Mouse (Mus musculus) C2C12 (cell line): ENCODE data around the gene 1700020A23Rik. TPM values are rescaled to one million over a fixed set of nuclear protein-coding genes. Genes with fewer than 3 reads are reported as not detected.

Experiments
- H3K27me3 ChIP-seq: one replicate; pipeline ENCODE4 v1.6.1; 2011; ENCODE audit not compliant: control insufficient read depth, insufficient read depth, insufficient read length
- H3K36me3 ChIP-seq: one replicate; pipeline ENCODE4 v1.6.1; 2011; ENCODE audit not compliant: control insufficient read depth, insufficient read depth
- H3K4me3 ChIP-seq: one replicate; pipeline ENCODE4 v1.5.1; 2011; ENCODE audit warnings: mild to moderate bottlenecking, control low read depth; ENCODE audit not compliant: poor library complexity, insufficient read depth, severe bottlenecking
- H3K79me2 ChIP-seq: one replicate; pipeline ENCODE4 v1.6.1; 2011; ENCODE audit not compliant: control insufficient read depth, insufficient read depth
- H3K79me3 ChIP-seq: one replicate; pipeline ENCODE4 v1.6.1; 2011; ENCODE audit warnings: low read depth, control low read depth
- H3ac ChIP-seq: one replicate; pipeline ENCODE3; 2011; ENCODE audit warnings: low read depth; ENCODE audit not compliant: control insufficient read depth, insufficient read length
- CEBPB ChIP-seq: IDR thresholded peaks from one replicate; pipeline ENCODE4 v1.6.1; 2011; ENCODE audit warnings: low read depth, mild to moderate bottlenecking, control low read depth, moderate library complexity
- CTCF ChIP-seq: IDR thresholded peaks from one replicate; pipeline ENCODE4 v1.5.1; 2011; ENCODE audit not compliant: control insufficient read depth, insufficient read depth, insufficient read length
- FOSL1 ChIP-seq: IDR thresholded peaks from one replicate; pipeline ENCODE4 v1.8.0; 2011; ENCODE audit warnings: mild to moderate bottlenecking, low read length; ENCODE audit not compliant: poor library complexity, insufficient read depth, severe bottlenecking
- MAX ChIP-seq: IDR thresholded peaks from one replicate; pipeline ENCODE4 v1.6.1; 2011; ENCODE audit warnings: mild to moderate bottlenecking, control low read depth
- MYOD1 ChIP-seq: IDR thresholded peaks from one replicate; pipeline ENCODE4 v1.6.1; 2011; ENCODE audit warnings: low read depth; ENCODE audit not compliant: control insufficient read depth, insufficient read length
- MYOG ChIP-seq: IDR thresholded peaks from one replicate; pipeline ENCODE4 v1.6.1; 2011; ENCODE audit not compliant: control insufficient read depth, insufficient read length; ENCODE audit errors: extremely low read depth
- USF1 ChIP-seq: IDR thresholded peaks from one replicate; pipeline ENCODE4 v1.6.1; 2011; ENCODE audit warnings: low read depth, mild to moderate bottlenecking, control low read depth, moderate library complexity
- polyA plus RNA-seq: library from polyadenylated mRNA; unstranded; fragments of >200 nt; fragmentation: generic; extraction: Trizol; gene quantifications from one replicate; pipeline ENCODE4 v1.2.1, GENCODE M21; 2012; ENCODE audit warnings: missing spikeins

1700020A23Rik gene
- polyA plus RNA-seq, 1 experiment: not detected

- peaks cover 36% of the 10 kb centered on the region for H3K79me3 ChIP-seq
- no peak overlapping the region for H3K4me3 ChIP-seq
- no peaks in the 10 kb centered on the region for H3K27me3 ChIP-seq
- TF ChIP-seq USF1 (no peak), CEBPB (no peak), CTCF (no peak), MYOG (no peak), MYOD1 (no peak), MAX (no peak), FOSL1 (no peak)
- no peak overlapping the region for H3ac ChIP-seq
- peaks cover 54% of the 10 kb centered on the region for H3K79me2 ChIP-seq
- peaks cover 52% of the 10 kb centered on the region for H3K36me3 ChIP-seq
Observed at GRCm38 (mm10) chr2:130421781-130422620, 16.9 kb downstream of the 1700020A23Rik start.

DNA sequence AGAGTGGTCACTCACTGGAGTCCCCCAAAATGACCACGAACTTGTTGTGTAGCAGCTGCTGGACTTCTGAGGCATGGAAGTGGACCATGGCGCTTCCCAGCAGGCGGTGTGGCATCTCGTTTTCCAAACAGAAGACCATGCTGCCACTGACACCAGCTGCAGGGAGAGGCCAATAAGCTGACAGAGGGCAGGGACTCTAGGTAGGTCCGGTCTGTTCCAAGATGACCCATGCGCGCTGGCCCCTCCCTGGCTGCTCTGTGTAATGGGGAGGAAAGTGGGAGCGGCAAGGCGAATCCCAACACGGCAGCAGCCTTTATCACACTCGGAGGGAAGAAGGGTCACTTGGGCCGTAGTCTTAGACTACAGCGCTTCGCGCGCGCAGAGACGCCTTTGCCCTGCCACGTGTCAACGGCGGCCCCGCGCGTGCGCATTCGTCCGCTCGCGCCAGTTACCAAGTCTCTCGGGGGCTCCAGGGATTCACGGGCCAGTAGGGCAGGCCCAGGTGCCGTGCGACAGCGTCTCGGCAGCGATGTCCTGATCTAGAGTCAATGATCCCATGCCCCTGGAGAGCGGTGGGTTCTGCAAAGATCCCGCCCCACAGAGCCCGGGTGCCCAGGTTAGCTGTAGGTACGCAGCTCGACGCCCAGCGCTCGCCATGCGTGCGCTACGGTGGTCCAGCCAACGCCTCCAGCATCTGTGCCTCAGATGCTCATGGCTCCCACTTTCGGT lies 18.5 kb downstream of the 1700020A23Rik start:
- Histone ChIP-seq H3K27me3 (no peaks in the 10 kb centered on the region), H3K79me2 (peaks cover 70% of the 10 kb centered on the region), H3K36me3 (peaks cover 57% of the 10 kb centered on the region), H3ac (peak overlapping the region; percentile 64), H3K4me3 (peak overlapping the region; percentile 91), H3K79me3 (peaks cover 47% of the 10 kb centered on the region)
- TF ChIP-seq MYOG (no peak), CTCF (no peak), CEBPB (no peak), USF1 (no peak), MYOD1 (no peak), FOSL1 (no peak), MAX (peak; percentile 53)

DNA sequence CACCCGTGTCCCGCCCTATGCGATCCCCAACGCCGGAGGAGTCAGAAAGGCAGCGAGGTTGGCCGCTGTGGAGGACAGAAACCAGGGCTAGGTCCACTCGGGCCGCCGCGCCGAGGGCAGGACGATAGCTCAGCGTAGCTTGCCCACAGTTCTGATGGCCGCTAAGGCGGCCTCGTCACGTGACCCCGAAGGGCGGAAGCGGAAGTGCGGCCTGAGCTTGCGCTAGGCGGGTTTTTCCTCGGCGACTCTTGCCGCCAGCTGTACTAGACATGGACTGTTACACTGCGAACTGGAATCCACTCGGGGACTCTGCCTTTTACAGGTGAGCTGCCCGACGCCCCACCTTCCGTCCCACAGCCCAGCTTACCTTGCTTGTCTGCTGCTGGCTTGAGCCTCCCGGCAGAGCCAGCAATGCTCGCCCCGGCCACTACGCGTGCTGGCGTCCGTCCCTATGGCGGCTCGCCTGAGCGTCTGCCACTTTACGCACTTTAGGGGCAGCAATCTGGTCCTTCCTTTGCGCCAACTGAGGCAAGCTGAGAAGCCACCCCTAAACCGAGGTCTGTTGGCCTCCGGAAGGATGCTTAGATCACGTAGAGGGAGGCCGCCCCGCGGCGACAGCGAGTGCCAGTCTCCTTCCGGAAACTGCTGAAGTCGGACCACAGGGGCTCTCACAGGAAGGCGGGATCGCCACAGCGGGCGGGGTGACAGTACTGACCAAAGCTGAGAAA lies 19.2 kb downstream of the 1700020A23Rik start, which contains the start of the genes Vps16 and Pced1a:
Gene Vps16 (plus strand): TSS at position 214 of the 728 bp plus-strand sequence.
Gene Pced1a (minus strand): TSS at position 576 of the 728 bp plus-strand sequence.
- TF ChIP-seq USF1 (peak; percentile 99), MYOD1 (no peak), FOSL1 (no peak), CEBPB (no peak), MAX (peak; percentile 58)
- H3K79me3 ChIP-seq: peaks cover 48% of the 10 kb centered on the region
- H3ac ChIP-seq: peak within 1 kb of the TSS; percentile 64
- H3K79me2 ChIP-seq: peaks cover 77% of the 10 kb centered on the region
- no peaks in the 10 kb centered on the region for H3K27me3 ChIP-seq
- H3K4me3 ChIP-seq: peak within 1 kb of the TSS; percentile 91
- H3K36me3 ChIP-seq: peaks cover 51% of the 10 kb centered on the region

DNA sequence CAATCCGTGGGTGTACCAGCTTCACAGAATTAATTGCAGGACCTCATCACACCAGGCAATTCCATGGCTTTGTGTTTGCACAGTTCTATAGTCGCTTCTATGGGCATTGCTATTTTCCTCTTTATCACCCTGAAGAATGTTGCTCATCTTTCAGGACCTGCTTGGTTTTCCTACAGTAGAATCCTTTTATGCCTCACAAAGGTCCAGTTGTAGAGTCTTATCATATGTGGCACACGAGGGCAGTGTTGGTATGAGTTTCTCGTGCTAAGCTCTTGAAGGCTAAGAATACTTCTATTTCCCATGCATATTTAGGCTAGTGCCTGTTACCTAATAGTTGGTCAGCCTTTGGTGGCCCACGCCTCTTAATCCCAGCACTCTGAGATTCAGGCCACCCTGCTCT lies 20.1 kb downstream of the 1700020A23Rik start:
- TF ChIP-seq MYOG (no peak), USF1 (no peak), MYOD1 (no peak), MAX (no peak), CTCF (no peak), CEBPB (no peak), FOSL1 (no peak)
- Histone ChIP-seq H3K79me3 (peaks cover 51% of the 10 kb centered on the region), H3K27me3 (no peaks in the 10 kb centered on the region), H3ac (peak overlapping the region; percentile 64), H3K36me3 (peaks cover 50% of the 10 kb centered on the region), H3K4me3 (peak overlapping the region; percentile 91), H3K79me2 (peaks cover 85% of the 10 kb centered on the region)

DNA sequence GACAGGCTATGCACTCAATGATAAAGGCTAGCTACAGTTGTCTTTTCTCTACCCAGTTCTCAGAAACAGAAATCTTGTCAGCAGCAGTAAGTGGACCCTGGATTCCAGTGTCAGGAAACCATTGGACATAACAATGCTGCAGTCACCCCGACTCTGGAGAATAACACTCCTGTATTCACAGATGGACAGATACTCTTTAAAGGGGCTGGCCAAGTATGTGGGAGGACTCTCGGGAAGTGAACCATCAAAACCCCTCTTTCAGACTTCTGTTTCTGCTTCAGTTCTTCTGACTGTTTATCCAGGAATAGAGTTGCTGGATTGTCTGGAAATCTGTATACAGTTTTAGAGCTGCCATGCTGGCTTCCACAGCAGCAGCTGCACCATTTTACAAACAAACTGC lies 24.8 kb downstream of the 1700020A23Rik start:
- Histone ChIP-seq H3K4me3 (no peak overlapping the region), H3K79me3 (peaks cover 56% of the 10 kb centered on the region)

More for the DNA sequence above, 24.8 kb downstream of the 1700020A23Rik start:
- Histone ChIP-seq H3K36me3 (peaks cover 51% of the 10 kb centered on the region), H3K79me2 (peaks cover 100% of the 10 kb centered on the region), H3K27me3 (no peaks in the 10 kb centered on the region), H3ac (no peak overlapping the region)
- no peak for TF ChIP-seq MYOD1
- TF ChIP-seq CEBPB: no peak
- TF ChIP-seq USF1: no peak
- no peak for TF ChIP-seq MYOG
- no peak for TF ChIP-seq MAX
- TF ChIP-seq FOSL1: no peak
- no peak for TF ChIP-seq CTCF
